Mouse (Mus musculus): ENCODE data around the gene Gm20388. TPM values are rescaled to one million over a fixed set of nuclear protein-coding genes. Genes with fewer than 3 reads are reported as not detected.

Gm20388 gene
- polyA plus RNA-seq, 2 experiments: 4.1 to 9.5 TPM

GRCm38 (mm10) chr8:122443262-122444006 lies 2532.8 kb downstream of the Gm20388 start, which contains the start of gene Mvd:
Gene Mvd (minus strand): TSS chr8:122443422.

GRCm38 (mm10) chr8:122460524-122461472 lies 2550.2 kb downstream of the Gm20388 start, which contains the start of gene Snai3:
Gene Snai3 (minus strand): TSS chr8:122460733.

GRCm38 (mm10) chr8:122475580-122476320 lies 2565.1 kb downstream of the Gm20388 start, which contains the start of the genes Rnf166 and Ctu2:
Gene Rnf166 (minus strand): TSS chr8:122476064.
Gene Ctu2 (plus strand): TSS chr8:122476143.

GRCm38 (mm10) chr8:122551265-122552051 lies 2640.8 kb downstream of the Gm20388 start, which contains the start of gene Piezo1:
Gene Piezo1 (minus strand): TSS chr8:122551329.

GRCm38 (mm10) chr8:122567361-122568108 lies 2656.9 kb downstream of the Gm20388 start, which contains the start of gene Cdt1:
Gene Cdt1 (plus strand): TSS chr8:122568015.

GRCm38 (mm10) chr8:122576648-122577022 lies 2666.0 kb downstream of the Gm20388 start, which contains the start of gene Aprt:
Gene Aprt (minus strand): TSS chr8:122576909.

GRCm38 (mm10) chr8:122611295-122612133 lies 2700.9 kb downstream of the Gm20388 start, which contains the start of the genes Galns and Trappc2l:
Gene Galns (minus strand): TSS chr8:122611463.
Gene Trappc2l (plus strand): TSS chr8:122611640.

GRCm38 (mm10) chr8:122622727-122623126 lies 2712.1 kb downstream of the Gm20388 start, which contains the start of gene Pabpn1l:
Gene Pabpn1l (minus strand): TSS chr8:122622739.

GRCm38 (mm10) chr8:122699005-122699492 lies 2788.4 kb downstream of the Gm20388 start, which contains the start of gene Cbfa2t3:
Gene Cbfa2t3 (minus strand): TSS chr8:122699109.

GRCm38 (mm10) chr8:122775285-122776155 lies 2864.9 kb downstream of the Gm20388 start, which contains the start of gene Acsf3:
Gene Acsf3 (plus strand): TSS chr8:122775486.

GRCm38 (mm10) chr8:122847829-122848561 lies 2937.4 kb downstream of the Gm20388 start, which contains the start of gene Cdh15:
Gene Cdh15 (plus strand): TSS chr8:122847966.

GRCm38 (mm10) chr8:123042158-123042973 lies 3131.7 kb downstream of the Gm20388 start, which contains the start of gene Ankrd11:
Gene Ankrd11 (minus strand): TSS chr8:123042277.

GRCm38 (mm10) chr8:123062721-123063120 lies 3152.1 kb downstream of the Gm20388 start, which contains the start of gene Spg7:
Gene Spg7 (plus strand): TSS chr8:123062942.

GRCm38 (mm10) chr8:123101735-123102685 lies 3191.4 kb downstream of the Gm20388 start, which contains the start of gene Rpl13:
Gene Rpl13 (plus strand): TSS chr8:123102350.

